Mouse (Mus musculus) liver, postnatal 0 days (tissue): ENCODE data around the gene Tradd.

Experiments
- CTCF ChIP-seq: sonication (generic); IDR thresholded peaks from 2 replicates; pipeline ENCODE4 v1.5.1; 2016; ENCODE audit warnings: antibody characterized with exemption, low read depth
- EP300 ChIP-seq: IDR thresholded peaks from 2 replicates; pipeline ENCODE4 v1.6.1; 2016; ENCODE audit warnings: antibody characterized with exemption, low read depth, mild to moderate bottlenecking

DNA sequence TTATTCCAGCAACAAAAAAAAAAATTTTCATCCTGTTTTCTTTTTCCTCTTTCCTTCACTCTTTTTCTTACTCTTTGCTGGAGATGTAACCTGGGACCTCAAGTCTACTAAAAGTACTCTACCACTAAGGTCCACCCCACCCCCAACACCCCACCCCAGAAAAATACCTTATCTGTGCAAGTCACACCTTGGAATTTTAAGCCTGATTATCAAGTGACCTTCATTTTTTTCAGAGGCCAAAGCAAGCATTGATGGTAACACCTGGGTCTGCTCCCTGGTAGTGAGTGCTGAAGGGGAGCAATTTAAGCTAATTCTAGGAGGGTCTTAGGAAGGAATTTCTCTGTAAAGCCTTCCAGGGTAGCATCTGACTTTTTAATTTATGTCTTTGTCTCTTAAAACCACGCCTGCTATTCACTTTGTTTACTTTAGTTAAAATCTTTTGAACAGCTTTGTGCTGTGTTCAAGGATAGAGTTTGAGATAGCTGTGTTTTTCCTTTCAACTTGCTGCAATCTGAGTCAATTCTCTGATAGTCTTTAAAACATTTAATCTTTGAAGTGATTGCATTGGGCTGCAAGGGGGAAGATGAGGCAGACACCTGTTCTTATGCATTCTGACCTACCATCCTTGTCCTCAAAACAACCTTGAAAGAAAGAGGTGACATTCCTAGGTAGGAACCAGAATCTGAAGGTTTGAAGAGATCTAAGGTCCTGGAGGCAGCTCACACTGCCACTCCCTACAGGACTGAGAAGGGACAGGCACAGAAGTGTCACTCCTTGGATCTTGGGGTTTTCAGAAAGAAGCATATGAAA lies 31.1 kb downstream of the Tradd start:
- TF ChIP-seq CTCF (no peak), EP300 (no peak)
